Mouse (Mus musculus) MEL (cell line): Measurements from ENCODE around the gene Fat3. TPM values are rescaled to one million over a fixed set of nuclear protein-coding genes. Genes with fewer than 3 reads are reported as not detected.

Source experiments
- DNase-seq: peaks from one replicate; pipeline ENCODE4 v3.0.0; 2011; ENCODE audit warnings: low read depth, low spot score
- H3K27ac ChIP-seq: 2 replicates; pipeline ENCODE4 v1.5.1; 2012; ENCODE audit warnings: low read depth, mild to moderate bottlenecking, control low read depth, low read length, moderate library complexity; ENCODE audit not compliant: control insufficient read depth
- H3K27me3 ChIP-seq, 2 experiments: fragments of 150-350 bp in 1 of 2; sonication (generic) in 1 of 2; 2 replicates each; pipeline ENCODE4 v1.6.1; 2012; ENCODE audit warnings: low read length in 2 of 2, mild to moderate bottlenecking in 2 of 2, improper control_type of control experiment in 1 of 2, moderate library complexity in 1 of 2; ENCODE audit not compliant: insufficient read depth in 2 of 2, control insufficient read depth in 1 of 2
- H3K36me3 ChIP-seq, 2 experiments: 2 replicates each; pipeline ENCODE4 v1.6.1; 2012 to 2014; ENCODE audit warnings: low read length in 2 of 2, improper control_type of control experiment in 1 of 2, inconsistent platforms in 1 of 2, mild to moderate bottlenecking in 1 of 2; ENCODE audit not compliant: insufficient read depth in 2 of 2, control insufficient read depth in 1 of 2
- H3K4me1 ChIP-seq, 2 experiments: fragments of 150-350 bp in 1 of 2; sonication (generic) in 1 of 2; 2 replicates each; pipeline ENCODE4 v1.6.1; 2012; ENCODE audit warnings: low read length in 2 of 2, improper control_type of control experiment in 1 of 2, mild to moderate bottlenecking in 1 of 2; ENCODE audit not compliant: insufficient read depth in 2 of 2, control insufficient read depth in 1 of 2
- H3K4me3 ChIP-seq, 2 experiments: fragments of 150-350 bp in 1 of 2; sonication (generic) in 1 of 2; 2 replicates each; pipeline ENCODE4 v1.5.1; 2012; ENCODE audit warnings: low read depth in 2 of 2, low read length in 2 of 2, mild to moderate bottlenecking in 2 of 2, moderate library complexity in 2 of 2, control low read depth in 1 of 2, improper control_type of control experiment in 1 of 2; ENCODE audit not compliant: control insufficient read depth in 1 of 2, insufficient read depth in 1 of 2
- H3K79me2 ChIP-seq: 2 replicates; pipeline ENCODE4 v1.6.1; 2012; ENCODE audit warnings: mild to moderate bottlenecking, low read length, moderate library complexity; ENCODE audit not compliant: control insufficient read depth, poor library complexity, insufficient read depth
- H3K9ac ChIP-seq: 2 replicates; pipeline ENCODE4 v1.6.1; 2012; ENCODE audit warnings: low read depth, mild to moderate bottlenecking, control low read depth, low read length, moderate library complexity; ENCODE audit not compliant: control insufficient read depth, poor library complexity, severe bottlenecking
- H3K9me3 ChIP-seq: fragments of 150-350 bp; sonication (generic); replicated peaks from 2 replicates; pipeline ENCODE4 v1.6.1; 2012; ENCODE audit warnings: mild to moderate bottlenecking, low read length, improper control_type of control experiment, moderate library complexity; ENCODE audit not compliant: insufficient read depth
- BHLHE40 ChIP-seq: IDR thresholded peaks from 2 replicates; pipeline ENCODE4 v1.6.1; 2012; ENCODE audit warnings: low read depth, mild to moderate bottlenecking, inconsistent platforms, low read length, improper control_type of control experiment, borderline replicate concordance
- CHD2 ChIP-seq: IDR thresholded peaks from 2 replicates; pipeline ENCODE4 v1.6.1; 2011; ENCODE audit warnings: low read length, improper control_type of control experiment
- CTCF ChIP-seq, 3 experiments: IDR thresholded peaks in 2 of 3; conservative IDR thresholded peaks in 1 of 3; 2 replicates each; pipeline ENCODE4 v1.5.1; 2011 to 2012; ENCODE audit warnings: low read length in 3 of 3, low read depth in 2 of 3, mild to moderate bottlenecking in 2 of 3, improper control_type of control experiment in 1 of 3, inconsistent platforms in 1 of 3, mixed read lengths in 1 of 3, moderate library complexity in 1 of 3; ENCODE audit not compliant: control insufficient read depth in 1 of 3, insufficient read depth in 1 of 3, poor library complexity in 1 of 3, severe bottlenecking in 1 of 3
- E2F4 ChIP-seq: IDR thresholded peaks from 2 replicates; pipeline ENCODE4 v1.6.1; 2011; ENCODE audit warnings: low read depth, low read length, improper control_type of control experiment, borderline replicate concordance
- ETS1 ChIP-seq: IDR thresholded peaks from 2 replicates; pipeline ENCODE4 v1.6.1; 2012; ENCODE audit warnings: low read depth, mild to moderate bottlenecking, inconsistent platforms, low read length, improper control_type of control experiment, moderate library complexity
- GABPA ChIP-seq: IDR thresholded peaks from 2 replicates; pipeline ENCODE4 v1.6.1; 2012; ENCODE audit warnings: low read depth, mild to moderate bottlenecking, inconsistent platforms, low read length, improper control_type of control experiment, moderate library complexity
- GATA1 ChIP-seq: IDR thresholded peaks from 2 replicates; pipeline ENCODE4 v1.6.1; 2011; ENCODE audit warnings: low read depth, low read length, improper control_type of control experiment
- JUND ChIP-seq: IDR thresholded peaks from 2 replicates; pipeline ENCODE4 v1.6.1; 2011; ENCODE audit warnings: low read depth, mild to moderate bottlenecking, improper control_type of control experiment, low read length
- MYB ChIP-seq: IDR thresholded peaks from 2 replicates; pipeline ENCODE4 v1.6.1; 2011; ENCODE audit warnings: mild to moderate bottlenecking, low read depth, low read length, improper control_type of control experiment
- MYC ChIP-seq: IDR thresholded peaks from 2 replicates; pipeline ENCODE4 v1.6.1; 2011; ENCODE audit warnings: low read depth, mild to moderate bottlenecking, low read length, improper control_type of control experiment, moderate library complexity
- NELFE ChIP-seq: IDR thresholded peaks from 2 replicates; pipeline ENCODE4 v1.6.1; 2011; ENCODE audit warnings: low read depth, low read length, improper control_type of control experiment
- POLR2A ChIP-seq, 2 experiments: IDR thresholded peaks; 2 replicates each; pipeline ENCODE4 v1.6.1; 2011 to 2012; ENCODE audit warnings: low read length in 2 of 2, mild to moderate bottlenecking in 2 of 2, control low read depth in 1 of 2, improper control_type of control experiment in 1 of 2, low read depth in 1 of 2, moderate library complexity in 1 of 2; ENCODE audit not compliant: control insufficient read depth in 1 of 2, insufficient read depth in 1 of 2, poor library complexity in 1 of 2
- POLR2AphosphoS2 ChIP-seq: IDR thresholded peaks from 2 replicates; pipeline ENCODE4 v1.6.1; 2011; ENCODE audit warnings: low read length, improper control_type of control experiment
- RAD21 ChIP-seq: IDR thresholded peaks from 2 replicates; pipeline ENCODE4 v1.6.1; 2011; ENCODE audit warnings: mild to moderate bottlenecking, low read depth, low read length, improper control_type of control experiment
- RCOR1 ChIP-seq: IDR thresholded peaks from 2 replicates; pipeline ENCODE4 v1.6.1; 2012; ENCODE audit warnings: low read depth, mild to moderate bottlenecking, inconsistent platforms, low read length, improper control_type of control experiment
- SMC3 ChIP-seq: IDR thresholded peaks from 2 replicates; pipeline ENCODE4 v1.6.1; 2011; ENCODE audit warnings: low read depth, low read length, improper control_type of control experiment
- TAL1 ChIP-seq: IDR thresholded peaks from 2 replicates; pipeline ENCODE4 v1.6.1; 2012; ENCODE audit warnings: mild to moderate bottlenecking, inconsistent platforms, low read length, moderate library complexity, mixed read lengths
- USF1 ChIP-seq: IDR thresholded peaks from 2 replicates; pipeline ENCODE4 v1.6.1; 2014; ENCODE audit warnings: low read depth, mild to moderate bottlenecking, inconsistent platforms, low read length, improper control_type of control experiment, moderate library complexity
- ZC3H11A ChIP-seq: IDR thresholded peaks from 2 replicates; pipeline ENCODE4 v1.6.1; 2012; ENCODE audit warnings: low read depth, mild to moderate bottlenecking, inconsistent platforms, low read length, improper control_type of control experiment
- ZKSCAN1 ChIP-seq: IDR thresholded peaks from 2 replicates; pipeline ENCODE4 v1.6.1; 2012; ENCODE audit warnings: low read depth, mild to moderate bottlenecking, inconsistent platforms, low read length, improper control_type of control experiment, moderate library complexity
- ZMIZ1 ChIP-seq: IDR thresholded peaks from 2 replicates; pipeline ENCODE4 v1.6.1; 2012; ENCODE audit warnings: low read depth, mild to moderate bottlenecking, inconsistent platforms, low read length, improper control_type of control experiment, moderate library complexity
- polyA plus RNA-seq, 2 experiments: library from polyadenylated mRNA; stranded (reverse) in 1 of 2; unstranded in 1 of 2; fragments of >175 nt in 1 of 2; fragments of >200 nt in 1 of 2; gene quantifications; 2 replicates each; pipeline versions ENCODE4 v1.2.1 to v1.2.4; 2012; ENCODE audit warnings: low replicate concordance in 2 of 2, low read depth in 1 of 2; ENCODE audit not compliant: insufficient read length in 2 of 2, insufficient read depth in 1 of 2, missing spikeins in 1 of 2
- total RNA-seq: library from RNA; depleted of rRNA; stranded (reverse); fragments of 300-350 nt; gene quantifications from 2 replicates; pipeline ENCODE4 v1.2.3, GENCODE M21; 2012

Gene Fat3
- total and polyA plus RNA-seq, 3 experiments: 1.5 to 1.8 TPM; not detected in 1

GRCm38 (mm10) chr9:16159366-16159765, 341.7 kb downstream of the Fat3 start:
- TF ChIP-seq ZC3H11A: peak; percentile 57
- peak; percentile 70 for TF ChIP-seq SMC3
- TF ChIP-seq TAL1: no peak
- no peak for TF ChIP-seq CHD2
- TF ChIP-seq NELFE: no peak
- TF ChIP-seq CTCF (IDR thresholded peaks at IDR 0.05 in 2 of 3, conservative IDR thresholded peaks at IDR 0.05 in 1 of 3; ENCODE audit: control insufficient read depth in 1 of 3, insufficient read depth in 1 of 3, low read depth in 2 of 3, low read length in 3 of 3, poor library complexity in 1 of 3, severe bottlenecking in 1 of 3): peak; percentile 13 to 57 (median 55); a peak in 4 of 6 replicates
- TF ChIP-seq RAD21: peak; percentile 61
- Histone ChIP-seq H3K9ac (no peak overlapping the region), H3K36me3 (no peaks in the 10 kb centered on the region), H3K27ac (no peak overlapping the region), H3K4me1 (no peaks in the 10 kb centered on the region), H3K79me2 (no peaks in the 10 kb centered on the region), H3K27me3 (no peaks in the 10 kb centered on the region), H3K4me3 (no peak overlapping the region), H3K9me3 (no peaks in the 10 kb centered on the region)
- DNase-seq: peak; percentile 51

- DNase-seq: no peak
- TF ChIP-seq GABPA: no peak
- no peak for TF ChIP-seq USF1
- no peak for TF ChIP-seq CHD2
- no peak for TF ChIP-seq RAD21
- TF ChIP-seq CTCF (IDR thresholded peaks at IDR 0.05 in 2 of 3, conservative IDR thresholded peaks at IDR 0.05 in 1 of 3; ENCODE audit: control insufficient read depth in 1 of 3, insufficient read depth in 1 of 3, low read depth in 2 of 3, low read length in 3 of 3, poor library complexity in 1 of 3, severe bottlenecking in 1 of 3): no peak
- no peak for TF ChIP-seq ZKSCAN1
- no peak for TF ChIP-seq MYB
- Histone ChIP-seq H3K9ac (no peak overlapping the region), H3K27me3 (no peaks in the 10 kb centered on the region), H3K4me3 (no peak overlapping the region), H3K36me3 (no peaks in the 10 kb centered on the region), H3K27ac (no peak overlapping the region), H3K79me2 (no peaks in the 10 kb centered on the region), H3K9me3 (no peaks in the 10 kb centered on the region), H3K4me1 (no peaks in the 10 kb centered on the region)
Measured at GRCm38 (mm10) chr9:16153580-16153930, 347.5 kb downstream of the Fat3 start.

- H3K4me3 ChIP-seq: no peak overlapping the region
- H3K27me3 ChIP-seq: no peaks in the 10 kb centered on the region
- no peaks in the 10 kb centered on the region for H3K4me1 ChIP-seq
- H3K9ac ChIP-seq: no peak overlapping the region
- no peak overlapping the region for H3K27ac ChIP-seq
- DNase-seq: no peak
- H3K9me3 ChIP-seq: no peaks in the 10 kb centered on the region
- no peaks in the 10 kb centered on the region for H3K79me2 ChIP-seq
- no peak for TF ChIP-seq E2F4
- no peak for TF ChIP-seq JUND
- TF ChIP-seq GATA1: no peak
- TF ChIP-seq RCOR1: no peak
- no peak for TF ChIP-seq NELFE
- TF ChIP-seq POLR2AphosphoS2: no peak
- TF ChIP-seq BHLHE40: no peak
- TF ChIP-seq POLR2A (IDR thresholded peaks at IDR 0.05; ENCODE audit: control insufficient read depth in 1 of 2, insufficient read depth in 1 of 2, low read depth in 1 of 2, low read length in 2 of 2, poor library complexity in 1 of 2): no peak
- TF ChIP-seq RAD21: no peak
- no peak for TF ChIP-seq CHD2
- TF ChIP-seq ZMIZ1: no peak
- TF ChIP-seq ETS1: no peak
- no peak for TF ChIP-seq MYC
- no peaks in the 10 kb centered on the region for H3K36me3 ChIP-seq
Measured at GRCm38 (mm10) chr9:16152756-16153579, 348.1 kb downstream of the Fat3 start.
